Mouse (Mus musculus) bone marrow macrophage, adult 2 months (primary cell): ENCODE measurements around the gene 2210408I21Rik. TPM values are rescaled to one million over a fixed set of nuclear protein-coding genes. Genes with fewer than 3 reads are reported as not detected.

Experiments used
- H3K27ac ChIP-seq: 2 replicates; pipeline ENCODE4 v1.5.1; 2012; ENCODE audit warnings: low read depth, low read length; ENCODE audit not compliant: insufficient read depth
- H3K4me1 ChIP-seq: 2 replicates; pipeline ENCODE4 v1.6.1; 2012; ENCODE audit warnings: low read length; ENCODE audit not compliant: control insufficient read depth, insufficient read depth
- H3K4me3 ChIP-seq: 2 replicates; pipeline ENCODE4 v1.5.1; 2012; ENCODE audit warnings: mild to moderate bottlenecking, low read length, moderate library complexity; ENCODE audit not compliant: insufficient read depth
- CTCF ChIP-seq: IDR thresholded peaks from 2 replicates; pipeline ENCODE4 v1.5.1; 2012; ENCODE audit warnings: low read depth, mild to moderate bottlenecking, low read length, moderate library complexity
- POLR2A ChIP-seq: IDR thresholded peaks from 2 replicates; pipeline ENCODE4 v1.6.1; 2012; ENCODE audit warnings: mild to moderate bottlenecking, low read depth, low read length, borderline replicate concordance
- polyA plus RNA-seq: library from polyadenylated mRNA; stranded (reverse); fragments of >200 nt; gene quantifications from 2 replicates; pipeline ENCODE4 v1.2.4, GENCODE M21; 2012; ENCODE audit not compliant: missing spikeins, insufficient read depth, insufficient read length

2210408I21Rik gene
- polyA plus RNA-seq, 1 experiment = 2.8 TPM

DNA sequence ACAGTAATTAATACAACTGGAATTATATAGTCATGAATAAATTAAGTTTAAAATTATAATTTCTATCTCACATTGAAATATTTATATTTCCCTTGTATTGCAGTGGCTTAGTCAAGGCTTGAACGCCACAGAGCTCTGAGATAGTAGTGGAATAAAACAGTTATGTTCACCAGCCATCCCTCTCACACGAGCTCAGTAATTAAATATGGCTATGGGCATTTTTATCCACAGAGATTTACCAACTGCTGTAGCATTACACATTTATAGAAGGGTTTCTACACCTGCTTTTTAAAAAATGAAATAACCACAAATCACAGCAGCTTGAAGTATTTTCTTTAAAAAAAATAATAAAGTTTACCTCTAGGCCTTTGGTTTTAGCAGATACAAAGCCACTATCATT, 261.0 kb downstream of the 2210408I21Rik start:
- Histone ChIP-seq H3K4me1 (no peaks in the 10 kb centered on the region), H3K27ac (no peak overlapping the region), H3K4me3 (no peak overlapping the region)
- no peak for TF ChIP-seq POLR2A
- no peak for TF ChIP-seq CTCF

DNA sequence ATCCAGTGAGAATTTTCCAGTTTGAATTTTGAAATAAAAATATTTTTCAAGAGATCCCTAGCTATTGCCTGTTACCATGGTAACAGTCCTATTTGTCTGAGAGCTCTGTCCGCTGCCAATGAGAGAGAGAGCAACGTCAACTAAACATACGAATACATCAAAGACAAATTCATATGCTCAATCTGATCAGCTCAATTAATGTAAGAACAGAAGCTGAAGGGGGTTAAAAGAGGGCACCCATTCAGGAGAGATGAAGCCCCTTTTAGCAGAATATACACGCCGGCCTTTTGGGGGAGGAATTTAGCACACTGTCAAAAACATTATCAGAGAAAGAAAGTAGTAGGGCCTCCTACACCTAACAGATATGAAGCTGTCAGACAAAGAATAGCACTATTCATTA, 261.6 kb downstream of the 2210408I21Rik start:
- Histone ChIP-seq H3K27ac (no peak overlapping the region), H3K4me3 (no peak overlapping the region), H3K4me1 (no peaks in the 10 kb centered on the region)
- no peak for TF ChIP-seq CTCF
- TF ChIP-seq POLR2A = no peak

DNA sequence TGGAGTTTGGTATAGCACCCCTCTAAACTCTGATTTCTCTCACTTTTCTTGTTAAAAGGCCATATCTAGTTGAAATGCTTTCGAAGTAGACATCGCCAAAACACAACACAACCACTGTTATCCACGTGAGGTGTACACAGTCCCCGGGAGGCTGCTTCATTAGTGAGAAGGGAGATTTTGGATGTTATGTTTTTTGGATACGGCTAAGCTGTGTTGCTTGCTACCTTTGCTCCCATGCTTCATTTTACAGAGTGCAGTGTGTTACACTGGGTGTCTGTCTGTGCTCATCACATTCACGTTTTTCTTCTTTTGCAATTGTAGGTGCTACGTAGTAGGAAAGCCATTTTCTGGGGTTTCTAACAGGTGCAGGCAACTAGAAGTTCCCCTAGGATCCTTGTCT, 262.3 kb downstream of the 2210408I21Rik start:
- TF ChIP-seq CTCF (no peak), POLR2A (no peak)
- Histone ChIP-seq H3K27ac (no peak overlapping the region), H3K4me3 (no peak overlapping the region), H3K4me1 (no peaks in the 10 kb centered on the region)

DNA sequence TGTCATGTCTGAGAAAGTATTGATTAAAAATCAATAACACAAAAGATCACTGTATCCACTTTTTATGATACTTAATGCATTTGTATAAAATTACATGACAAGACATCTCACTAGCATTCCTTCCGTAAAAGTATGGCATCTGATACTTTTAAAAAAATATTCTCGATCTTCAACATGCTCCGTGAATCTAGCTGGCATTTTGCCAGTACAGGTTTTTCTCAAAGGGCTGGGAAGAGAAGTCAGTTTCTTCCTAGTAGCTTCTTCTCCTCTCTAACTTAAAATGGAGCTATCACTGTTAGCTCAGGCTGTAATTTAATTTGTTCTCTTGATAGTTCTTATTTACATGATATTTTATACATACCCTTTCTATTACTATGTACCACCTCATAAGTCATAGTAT, 263.1 kb downstream of the 2210408I21Rik start:
- Histone ChIP-seq H3K4me3 (no peak overlapping the region), H3K4me1 (no peaks in the 10 kb centered on the region), H3K27ac (no peak overlapping the region)
- no peak for TF ChIP-seq POLR2A
- no peak for TF ChIP-seq CTCF

DNA sequence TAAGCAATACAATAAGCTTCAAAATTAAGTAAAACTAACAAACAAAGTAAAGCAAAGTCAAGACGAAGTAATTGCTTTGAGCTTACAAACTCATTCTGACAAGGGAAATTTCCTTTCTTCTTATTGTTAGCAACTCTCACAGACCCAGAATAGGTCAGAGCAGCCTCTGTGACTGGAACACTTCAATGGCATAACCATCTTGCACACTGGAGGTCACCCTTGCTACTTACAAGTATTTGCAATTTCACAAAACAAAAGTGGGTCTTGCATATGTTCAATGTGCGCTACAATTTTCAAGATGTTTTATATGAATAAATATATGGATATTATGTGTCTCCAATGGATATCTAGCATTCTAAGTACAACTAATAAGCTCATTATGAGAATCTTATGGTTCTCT, 265.4 kb downstream of the 2210408I21Rik start:
- H3K27ac ChIP-seq = no peak overlapping the region
- TF ChIP-seq POLR2A (no peak), CTCF (no peak)
- H3K4me3 ChIP-seq = no peak overlapping the region
- H3K4me1 ChIP-seq = no peaks in the 10 kb centered on the region

DNA sequence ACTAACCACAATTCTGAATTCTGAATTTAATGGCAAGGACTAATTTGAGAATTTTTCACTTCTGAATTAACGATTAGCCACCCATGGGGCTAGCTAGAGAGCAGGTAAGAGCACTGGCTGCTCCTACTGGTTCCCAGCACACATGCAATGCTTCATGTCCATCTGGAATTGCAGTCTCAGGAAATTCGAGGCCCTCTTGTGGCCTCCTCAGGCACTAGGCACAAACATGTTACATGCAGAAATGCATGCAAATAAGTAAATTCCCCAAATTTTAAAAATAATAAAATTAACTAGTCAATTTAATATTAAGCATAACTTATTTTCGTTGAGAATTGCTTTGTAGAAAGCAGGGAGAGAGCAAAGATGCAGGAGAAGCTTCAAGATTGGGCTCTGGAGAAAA, 273.2 kb downstream of the 2210408I21Rik start:
- Histone ChIP-seq H3K27ac (no peak overlapping the region), H3K4me1 (no peaks in the 10 kb centered on the region)
- no peak for TF ChIP-seq POLR2A
- TF ChIP-seq CTCF = no peak

DNA sequence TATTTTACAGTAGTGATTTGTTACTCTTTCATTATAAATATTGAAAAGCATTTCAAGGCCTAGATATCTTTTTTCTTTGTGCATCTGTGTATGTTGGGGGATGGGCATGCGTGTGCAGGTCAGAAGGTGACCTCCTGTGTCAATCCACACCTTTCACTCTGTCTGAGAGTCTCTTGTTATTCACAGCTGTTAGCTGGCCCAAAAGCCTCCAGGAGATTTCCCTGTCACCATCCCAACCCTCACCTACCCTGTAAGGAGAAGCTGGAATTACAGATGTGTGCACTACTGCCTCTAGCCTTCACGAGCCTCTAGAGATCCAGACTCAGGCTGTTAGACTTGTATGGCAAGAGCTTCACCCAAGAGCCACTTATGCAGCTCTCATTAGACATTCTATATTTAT, 274.5 kb downstream of the 2210408I21Rik start:
- H3K27ac ChIP-seq = no peak overlapping the region
- no peak overlapping the region for H3K4me3 ChIP-seq
- no peak for TF ChIP-seq CTCF
- no peak for TF ChIP-seq POLR2A
- no peaks in the 10 kb centered on the region for H3K4me1 ChIP-seq

More for the DNA sequence above, 273.2 kb downstream of the 2210408I21Rik start:
- H3K4me3 ChIP-seq = no peak overlapping the region

DNA sequence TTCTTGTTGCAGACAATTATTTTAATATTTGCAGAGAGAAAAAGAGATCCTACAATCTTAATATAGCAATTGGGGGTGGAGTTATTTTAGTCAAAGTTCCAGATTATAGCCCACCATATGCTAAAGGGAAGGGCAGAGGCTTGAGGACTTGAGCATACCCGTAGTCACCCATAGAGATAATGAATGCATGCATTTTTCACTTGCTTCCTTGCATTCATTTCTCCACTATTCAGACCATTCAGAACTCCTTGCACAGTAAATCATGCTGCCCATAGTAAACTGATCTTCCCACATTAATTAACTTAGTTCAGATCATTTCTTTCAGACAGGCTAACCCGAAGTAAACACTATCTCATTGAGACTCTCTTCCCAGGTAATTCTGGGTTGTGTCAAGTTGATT, 277.5 kb downstream of the 2210408I21Rik start:
- H3K27ac ChIP-seq = no peak overlapping the region
- no peaks in the 10 kb centered on the region for H3K4me1 ChIP-seq
- TF ChIP-seq POLR2A (no peak), CTCF (no peak)
- H3K4me3 ChIP-seq = no peak overlapping the region

DNA sequence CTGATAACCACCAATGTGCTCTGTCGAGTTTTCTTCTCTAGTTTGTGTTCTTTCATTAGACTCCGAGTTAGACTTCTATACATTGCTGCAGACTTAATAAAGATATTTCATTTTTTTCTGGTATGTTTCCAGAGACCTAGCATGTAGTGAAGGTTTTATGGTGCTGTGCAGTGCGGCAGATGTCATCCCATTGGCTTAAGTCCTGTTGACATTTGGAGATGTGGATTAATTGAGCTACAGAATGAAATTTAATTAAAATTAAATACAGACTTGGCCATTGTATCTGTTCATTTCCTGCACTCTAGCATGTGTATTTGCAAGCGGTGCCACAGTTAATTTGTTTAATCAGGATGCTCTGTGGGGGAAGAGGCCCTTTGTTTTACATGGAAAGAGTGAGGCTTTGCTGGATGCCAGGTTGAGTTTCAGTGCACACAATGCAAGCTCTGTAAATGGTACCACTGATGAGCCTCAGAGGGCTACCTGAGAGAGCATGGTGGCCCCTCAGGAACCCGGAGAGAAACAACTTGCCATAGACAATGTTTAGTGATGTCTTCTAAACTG, 314.7 kb downstream of the 2210408I21Rik start:
- H3K4me1 ChIP-seq = no peaks in the 10 kb centered on the region
- TF ChIP-seq CTCF = no peak
- no peak for TF ChIP-seq POLR2A
- H3K27ac ChIP-seq = no peak overlapping the region
- no peak overlapping the region for H3K4me3 ChIP-seq

DNA sequence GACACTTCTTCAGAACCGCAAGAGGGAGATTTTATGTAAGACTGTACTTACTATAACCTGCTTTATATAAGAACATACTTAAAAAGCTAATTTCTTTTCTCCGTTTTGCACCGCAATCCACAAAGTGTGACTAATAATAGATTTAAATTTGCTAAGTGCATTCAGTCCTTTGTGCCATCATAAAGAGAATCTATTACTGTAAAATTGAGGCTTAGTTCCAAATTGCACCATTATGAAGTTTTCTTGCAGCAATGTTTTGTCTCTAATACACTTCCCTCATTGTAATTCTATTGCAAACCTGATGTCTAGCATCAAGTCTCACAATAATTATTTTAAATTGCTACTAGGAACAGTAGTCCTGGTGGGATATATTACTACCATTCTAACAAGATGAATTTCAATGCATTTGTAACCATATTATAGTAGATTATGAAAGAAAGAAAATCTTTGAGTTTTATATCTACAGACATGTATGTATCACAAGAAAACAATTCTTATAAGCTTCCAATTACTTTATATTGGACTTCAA, 334.8 kb downstream of the 2210408I21Rik start:
- Histone ChIP-seq H3K4me1 (no peaks in the 10 kb centered on the region), H3K4me3 (no peak overlapping the region), H3K27ac (no peak overlapping the region)
- TF ChIP-seq POLR2A = no peak
- no peak for TF ChIP-seq CTCF
